Mouse (Mus musculus) MEL (cell line): ENCODE data around the gene Krt42.

ENCODE experiments used
- BHLHE40 ChIP-seq: IDR thresholded peaks from 2 replicates; pipeline ENCODE4 v1.6.1; 2012; ENCODE audit warnings: low read depth, mild to moderate bottlenecking, inconsistent platforms, low read length, improper control_type of control experiment, borderline replicate concordance
- CHD1 ChIP-seq: IDR thresholded peaks from 2 replicates; pipeline ENCODE4 v1.6.1; 2012; ENCODE audit warnings: low read depth, mild to moderate bottlenecking, inconsistent platforms, low read length, improper control_type of control experiment
- CTCF ChIP-seq, 3 experiments: IDR thresholded peaks in 2 of 3; conservative IDR thresholded peaks in 1 of 3; 2 replicates each; pipeline ENCODE4 v1.5.1; 2011 to 2012; ENCODE audit warnings: low read length in 3 of 3, low read depth in 2 of 3, mild to moderate bottlenecking in 2 of 3, improper control_type of control experiment in 1 of 3, inconsistent platforms in 1 of 3, mixed read lengths in 1 of 3, moderate library complexity in 1 of 3; ENCODE audit not compliant: control insufficient read depth in 1 of 3, insufficient read depth in 1 of 3, poor library complexity in 1 of 3, severe bottlenecking in 1 of 3
- ELF1 ChIP-seq: IDR thresholded peaks from 2 replicates; pipeline ENCODE4 v1.6.1; 2014; ENCODE audit warnings: low read depth, mild to moderate bottlenecking, inconsistent platforms, low read length, improper control_type of control experiment, moderate library complexity
- GATA1 ChIP-seq: IDR thresholded peaks from 2 replicates; pipeline ENCODE4 v1.6.1; 2011; ENCODE audit warnings: low read depth, low read length, improper control_type of control experiment
- MAFK ChIP-seq: IDR thresholded peaks from 2 replicates; pipeline ENCODE4 v1.6.1; 2011; ENCODE audit warnings: low read depth, mild to moderate bottlenecking, low read length, improper control_type of control experiment, borderline replicate concordance
- POLR2A ChIP-seq, 2 experiments: IDR thresholded peaks; 2 replicates each; pipeline ENCODE4 v1.6.1; 2011 to 2012; ENCODE audit warnings: low read length in 2 of 2, mild to moderate bottlenecking in 2 of 2, control low read depth in 1 of 2, improper control_type of control experiment in 1 of 2, low read depth in 1 of 2, moderate library complexity in 1 of 2; ENCODE audit not compliant: control insufficient read depth in 1 of 2, insufficient read depth in 1 of 2, poor library complexity in 1 of 2

GRCm38 (mm10) chr11:100298274-100299036, 28.8 kb upstream of the Krt42 start:
- TF ChIP-seq CTCF (IDR thresholded peaks at IDR 0.05 in 2 of 3, conservative IDR thresholded peaks at IDR 0.05 in 1 of 3; ENCODE audit: control insufficient read depth in 1 of 3, insufficient read depth in 1 of 3, low read depth in 2 of 3, low read length in 3 of 3, poor library complexity in 1 of 3, severe bottlenecking in 1 of 3) (peak; percentile 86 to 99 (median 98)), BHLHE40 (no peak), MAFK (no peak), GATA1 (no peak), ELF1 (no peak), POLR2A (IDR thresholded peaks at IDR 0.05; ENCODE audit: control insufficient read depth in 1 of 2, insufficient read depth in 1 of 2, low read depth in 1 of 2, low read length in 2 of 2, poor library complexity in 1 of 2) (no peak), CHD1 (no peak)
